Mouse (Mus musculus): ENCODE results near the gene Nipal3.

GRCm38 (mm10) chr4:135520421-135520820, 25.6 kb upstream of the Nipal3 start:
- TF ChIP-seq ZMIZ1 (IDR thresholded peaks at IDR 0.05; ENCODE audit: low read depth, low read length): no peak
- no peak for TF ChIP-seq EP300 (IDR thresholded peaks at IDR 0.05; ENCODE audit: low read length)
- no peak for TF ChIP-seq CTCF (conservative IDR thresholded peaks at IDR 0.05 in 1 of 2, IDR thresholded peaks at IDR 0.05 in 1 of 2; ENCODE audit: low read depth in 2 of 2, low read length in 2 of 2)
- TF ChIP-seq SIN3A (IDR thresholded peaks at IDR 0.05; ENCODE audit: low read length): no peak
- no peak for TF ChIP-seq ZKSCAN1 (IDR thresholded peaks at IDR 0.05; ENCODE audit: borderline replicate concordance, low read depth, low read length)
- no peak for TF ChIP-seq POLR2A (IDR thresholded peaks at IDR 0.05; ENCODE audit: low read depth, low read length)
- no peak for TF ChIP-seq RCOR1 (conservative IDR thresholded peaks at IDR 0.05; ENCODE audit: low read depth, low read length)

All from CH12.LX (cell line).